Mouse (Mus musculus) liver, embryonic 14.5 days (tissue): ENCODE measurements around the gene Gnat2.

Source experiments
- CTCF ChIP-seq: IDR thresholded peaks from 2 replicates; pipeline ENCODE4 v1.5.1; 2016; ENCODE audit warnings: antibody characterized with exemption, low read depth, control low read depth
- EP300 ChIP-seq: IDR thresholded peaks from 2 replicates; pipeline ENCODE4 v1.6.1; 2016; ENCODE audit warnings: antibody characterized with exemption, low read depth

DNA sequence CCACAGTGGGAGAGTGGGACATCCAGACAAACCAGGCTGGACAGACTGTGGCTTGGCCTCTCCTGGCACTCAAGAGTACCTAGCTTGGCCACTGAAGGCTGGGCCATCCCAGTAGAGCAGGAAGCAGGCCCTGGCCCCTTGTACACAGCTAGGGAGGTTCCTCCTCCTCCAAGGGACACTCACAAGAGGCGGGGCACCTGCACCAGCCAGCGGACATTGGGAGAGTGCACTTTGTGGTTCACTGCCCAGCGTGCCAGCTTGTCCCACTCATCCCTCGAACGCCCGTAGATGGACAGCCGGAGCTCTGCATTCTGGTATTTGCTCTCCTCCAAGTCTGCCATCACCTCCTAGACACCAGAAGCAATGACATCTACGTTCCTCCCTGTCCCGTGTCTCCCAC is 15.8 kb upstream of the Gnat2 start:
- TF ChIP-seq CTCF (no peak), EP300 (no peak)
